Mouse (Mus musculus) neural tube, embryonic 11.5 days (tissue): ENCODE data around the gene Mthfd2l. TPM values are rescaled to one million over a fixed set of nuclear protein-coding genes. Genes with fewer than 3 reads are reported as not detected.

Experiments used
- ATAC-seq: fragments of 200-750 bp; cut with Nextera tagmentation; 2 replicates; pipeline ENCODE4 v1.8.0; 2017; ENCODE audit warnings: moderate number of reproducible peaks, mild to moderate bottlenecking, moderate TSS enrichment, moderate library complexity; ENCODE audit not compliant: insufficient read depth, low FRiP score, low TSS enrichment
- DNase-seq: peaks from one replicate; pipeline ENCODE4 v3.0.0-alpha.2; 2015; ENCODE audit warnings: low spot score
- H3K27ac ChIP-seq: fragments of 300-500 bp; sonication (generic); 2 replicates; pipeline ENCODE4 v1.5.1; 2014; ENCODE audit warnings: low read depth, mild to moderate bottlenecking, low read length
- H3K27me3 ChIP-seq: fragments of 300-500 bp; sonication (generic); 2 replicates; pipeline ENCODE4 v1.6.1; 2014; ENCODE audit warnings: mild to moderate bottlenecking, low read length, mixed read lengths; ENCODE audit not compliant: control insufficient read depth, insufficient read depth
- H3K36me3 ChIP-seq: fragments of 300-500 bp; sonication (generic); 2 replicates; pipeline ENCODE4 v1.6.1; 2014; ENCODE audit warnings: mild to moderate bottlenecking, low read length, moderate library complexity, mixed read lengths; ENCODE audit not compliant: control insufficient read depth, insufficient read depth
- H3K4me1 ChIP-seq: fragments of 300-500 bp; sonication (generic); 2 replicates; pipeline ENCODE4 v1.6.1; 2014; ENCODE audit warnings: low read length, mixed read lengths; ENCODE audit not compliant: control insufficient read depth, insufficient read depth
- H3K4me2 ChIP-seq: fragments of 300-500 bp; sonication (generic); 2 replicates; pipeline ENCODE4 v1.6.1; 2014; ENCODE audit warnings: low read depth, mild to moderate bottlenecking, moderate library complexity
- H3K4me3 ChIP-seq: fragments of 300-500 bp; sonication (generic); 2 replicates; pipeline ENCODE4 v1.5.1; 2014; ENCODE audit warnings: low read depth, low read length
- H3K9ac ChIP-seq: fragments of 300-500 bp; sonication (generic); 2 replicates; pipeline ENCODE4 v1.6.1; 2014; ENCODE audit warnings: mild to moderate bottlenecking, low read length
- H3K9me3 ChIP-seq: fragments of 300-500 bp; sonication (generic); 2 replicates; pipeline ENCODE4 v1.6.1; 2016; ENCODE audit warnings: low read length; ENCODE audit not compliant: control insufficient read depth
- WGBS: fragments of 180-500 bp; shearing (Covaris S2); extraction: QIAGEN DNeasy Blood & Tissue Kit; methylation state at CpG from one replicate; pipeline ENCODE4 v1.1.7; 2014; 5-methylcytosine and 5-hydroxymethylcytosine counted together
- polyA plus RNA-seq: library from polyadenylated mRNA; unstranded; fragments of >200 nt; fragmentation: Nextera tagmentation; extraction: Ambion mirVana; gene quantifications from 2 replicates; pipeline ENCODE4 v1.2.1, GENCODE M21; 2014

Mthfd2l gene
- polyA plus RNA-seq, 1 experiment from 2014 or later = 87.7 TPM

- DNase-seq (no peak), ATAC-seq (no peak)
- Histone ChIP-seq H3K4me2 (no peak overlapping the region), H3K36me3 (no peaks in the 10 kb centered on the region), H3K27me3 (no peaks in the 10 kb centered on the region), H3K9me3 (no peaks in the 10 kb centered on the region), H3K9ac (no peak overlapping the region), H3K27ac (no peak overlapping the region), H3K4me1 (no peaks in the 10 kb centered on the region), H3K4me3 (no peak overlapping the region)
- 75% methylated on average over 3 of the region's 3 CpGs for WGBS
These were observed 33.5 kb upstream of the Mthfd2l start for GRCm38 (mm10) chr5:90897429-90897828.

- no peak overlapping the region for H3K27ac ChIP-seq
- no peak overlapping the region for H3K4me2 ChIP-seq
- 83% methylated on average over 5 of the region's 5 CpGs for WGBS
- H3K27me3 ChIP-seq = no peaks in the 10 kb centered on the region
- DNase-seq = no peak
- H3K4me3 ChIP-seq = no peak overlapping the region
- no peaks in the 10 kb centered on the region for H3K9me3 ChIP-seq
- no peaks in the 10 kb centered on the region for H3K36me3 ChIP-seq
- H3K4me1 ChIP-seq = no peaks in the 10 kb centered on the region
- H3K9ac ChIP-seq = no peak overlapping the region
- no peak for ATAC-seq
These were observed 31.6 kb upstream of the Mthfd2l start for GRCm38 (mm10) chr5:90899308-90899707.

GRCm38 (mm10) chr5:90900147-90900546 lies 30.8 kb upstream of the Mthfd2l start:
- WGBS = 70% methylated on average over 7 of the region's 7 CpGs
- no peak for ATAC-seq
- no peak overlapping the region for H3K27ac ChIP-seq

GRCm38 (mm10) chr5:90900688-90901087 lies 30.2 kb upstream of the Mthfd2l start:
- no peak for ATAC-seq
- 78% methylated on average over 7 of the region's 7 CpGs for WGBS
- H3K27me3 ChIP-seq = no peaks in the 10 kb centered on the region

More at GRCm38 (mm10) chr5:90900147-90900546, 30.8 kb upstream of the Mthfd2l start:
- Histone ChIP-seq H3K27me3 (no peaks in the 10 kb centered on the region), H3K4me2 (no peak overlapping the region), H3K4me1 (no peaks in the 10 kb centered on the region), H3K9ac (no peak overlapping the region), H3K36me3 (no peaks in the 10 kb centered on the region), H3K9me3 (no peaks in the 10 kb centered on the region), H3K4me3 (no peak overlapping the region)
- DNase-seq = no peak

GRCm38 (mm10) chr5:90902380-90903260 lies 28.3 kb upstream of the Mthfd2l start:
- ATAC-seq = peak; percentile 66; the same call in 1 of the 2 replicates
- no peaks in the 10 kb centered on the region for H3K4me1 ChIP-seq
- no peaks in the 10 kb centered on the region for H3K36me3 ChIP-seq
- no peaks in the 10 kb centered on the region for H3K9me3 ChIP-seq
- DNase-seq = no peak
- peak overlapping the region; percentile 48 for H3K4me2 ChIP-seq
- peak overlapping the region; percentile 0; the same call in 1 of the 2 replicates for H3K4me3 ChIP-seq
- no peak overlapping the region for H3K9ac ChIP-seq
- WGBS = 18% methylated on average over 10 of the region's 10 CpGs
- H3K27me3 ChIP-seq = no peaks in the 10 kb centered on the region
- no peak overlapping the region for H3K27ac ChIP-seq

More at GRCm38 (mm10) chr5:90900688-90901087, 30.2 kb upstream of the Mthfd2l start:
- Histone ChIP-seq H3K36me3 (no peaks in the 10 kb centered on the region), H3K9ac (no peak overlapping the region), H3K9me3 (no peaks in the 10 kb centered on the region), H3K27ac (no peak overlapping the region), H3K4me1 (no peaks in the 10 kb centered on the region), H3K4me2 (no peak overlapping the region), H3K4me3 (no peak overlapping the region)
- DNase-seq = no peak

GRCm38 (mm10) chr5:90903339-90904020 lies 27.4 kb upstream of the Mthfd2l start, which contains the start of gene Cxcl2:
TSS of gene Cxcl2 (plus strand) at chr5:90903871.
- no peaks in the 10 kb centered on the region for H3K36me3 ChIP-seq
- no peaks in the 10 kb centered on the region for H3K4me1 ChIP-seq
- H3K9ac ChIP-seq = no peak within 1 kb of the TSS
- 8% methylated on average over 22 of the region's 22 CpGs for WGBS
- no peak within 1 kb of the TSS for H3K27ac ChIP-seq
- H3K4me3 ChIP-seq = peak within 1 kb of the TSS; percentile 0; the same call in 1 of the 2 replicates
- H3K4me2 ChIP-seq = peak within 1 kb of the TSS; percentile 48
- ATAC-seq (peak; percentile 54), DNase-seq (peak; percentile 19)
- H3K27me3 ChIP-seq = no peaks in the 10 kb centered on the region
- no peaks in the 10 kb centered on the region for H3K9me3 ChIP-seq

GRCm38 (mm10) chr5:90908983-90909382 lies 21.9 kb upstream of the Mthfd2l start:
- H3K9me3 ChIP-seq = no peaks in the 10 kb centered on the region
- H3K4me1 ChIP-seq = no peaks in the 10 kb centered on the region
- no peak overlapping the region for H3K4me2 ChIP-seq
- DNase-seq (peak; percentile 72), ATAC-seq (peak; percentile 68)
- H3K27ac ChIP-seq = no peak overlapping the region
- H3K36me3 ChIP-seq = no peaks in the 10 kb centered on the region
- H3K4me3 ChIP-seq = no peak overlapping the region
- H3K9ac ChIP-seq = no peak overlapping the region
- no peaks in the 10 kb centered on the region for H3K27me3 ChIP-seq
- 6% methylated on average over 2 of the region's 2 CpGs for WGBS

GRCm38 (mm10) chr5:90919495-90919894 lies 11.4 kb upstream of the Mthfd2l start:
- no peaks in the 10 kb centered on the region for H3K9me3 ChIP-seq
- DNase-seq (no peak), ATAC-seq (no peak)
- H3K4me3 ChIP-seq = no peak overlapping the region
- no peaks in the 10 kb centered on the region for H3K4me1 ChIP-seq
- 86% methylated on average over 2 of the region's 2 CpGs for WGBS
- no peak overlapping the region for H3K9ac ChIP-seq
- H3K27me3 ChIP-seq = no peaks in the 10 kb centered on the region
- no peak overlapping the region for H3K4me2 ChIP-seq
- no peak overlapping the region for H3K27ac ChIP-seq
- H3K36me3 ChIP-seq = no peaks in the 10 kb centered on the region
